Mouse (Mus musculus): ENCODE data around the gene Cdc37l1.

GRCm38 (mm10) chr19:28947311-28947710 is 42.8 kb upstream of the Cdc37l1 start:
- no peak for TF ChIP-seq CTCF (IDR thresholded peaks at IDR 0.05; ENCODE audit: control insufficient read depth, insufficient read depth, insufficient replicate concordance, low read depth, low read length)
- TF ChIP-seq POLR2A (IDR thresholded peaks at IDR 0.05; ENCODE audit: control insufficient read depth, low read depth, low read length): no peak
